Mouse (Mus musculus) left cerebral cortex, adult 9 months (tissue): Measurements from ENCODE around the gene Macrod2.

ENCODE experiments used
- DNase-seq, 2 experiments: peaks; one replicate each; pipeline ENCODE4 v3.0.0; 2022; ENCODE audit warnings: low spot score in 2 of 2

Macrod2 gene

DNA sequence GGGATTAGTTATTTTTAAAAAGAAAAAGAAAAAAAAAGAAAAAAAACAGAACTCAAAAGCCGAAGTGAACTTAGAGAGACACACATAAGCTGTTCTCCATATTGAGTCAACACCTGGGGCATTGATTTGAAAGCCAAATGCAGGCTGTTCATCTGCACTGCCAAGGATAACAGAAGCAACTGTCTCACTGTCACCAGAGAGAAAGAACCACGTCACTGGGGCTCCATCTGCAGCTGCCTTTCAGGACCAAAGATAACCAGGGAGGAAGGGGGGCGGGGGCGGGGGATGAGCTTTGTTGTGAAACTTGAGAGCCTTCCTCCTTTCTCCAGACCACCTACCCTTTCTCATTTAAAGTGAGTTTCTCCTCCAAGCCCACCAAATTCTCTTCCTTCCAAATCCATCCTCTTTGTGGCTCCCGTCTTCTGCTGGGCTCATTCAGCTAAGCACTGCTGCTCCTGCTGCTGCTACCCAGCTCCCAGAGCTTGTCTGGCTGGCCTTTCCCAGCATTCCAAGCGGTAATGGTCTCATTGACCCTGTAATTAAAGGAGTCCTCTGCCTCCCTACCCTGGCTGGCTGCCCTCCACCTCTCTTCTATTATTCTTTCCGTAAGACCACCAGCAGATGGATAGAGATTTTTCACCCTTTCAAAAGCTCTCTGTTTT, 1939.5 kb downstream of the Macrod2 start:
- DNase-seq: peak in 1 of 2 experiments; percentile 68

DNA sequence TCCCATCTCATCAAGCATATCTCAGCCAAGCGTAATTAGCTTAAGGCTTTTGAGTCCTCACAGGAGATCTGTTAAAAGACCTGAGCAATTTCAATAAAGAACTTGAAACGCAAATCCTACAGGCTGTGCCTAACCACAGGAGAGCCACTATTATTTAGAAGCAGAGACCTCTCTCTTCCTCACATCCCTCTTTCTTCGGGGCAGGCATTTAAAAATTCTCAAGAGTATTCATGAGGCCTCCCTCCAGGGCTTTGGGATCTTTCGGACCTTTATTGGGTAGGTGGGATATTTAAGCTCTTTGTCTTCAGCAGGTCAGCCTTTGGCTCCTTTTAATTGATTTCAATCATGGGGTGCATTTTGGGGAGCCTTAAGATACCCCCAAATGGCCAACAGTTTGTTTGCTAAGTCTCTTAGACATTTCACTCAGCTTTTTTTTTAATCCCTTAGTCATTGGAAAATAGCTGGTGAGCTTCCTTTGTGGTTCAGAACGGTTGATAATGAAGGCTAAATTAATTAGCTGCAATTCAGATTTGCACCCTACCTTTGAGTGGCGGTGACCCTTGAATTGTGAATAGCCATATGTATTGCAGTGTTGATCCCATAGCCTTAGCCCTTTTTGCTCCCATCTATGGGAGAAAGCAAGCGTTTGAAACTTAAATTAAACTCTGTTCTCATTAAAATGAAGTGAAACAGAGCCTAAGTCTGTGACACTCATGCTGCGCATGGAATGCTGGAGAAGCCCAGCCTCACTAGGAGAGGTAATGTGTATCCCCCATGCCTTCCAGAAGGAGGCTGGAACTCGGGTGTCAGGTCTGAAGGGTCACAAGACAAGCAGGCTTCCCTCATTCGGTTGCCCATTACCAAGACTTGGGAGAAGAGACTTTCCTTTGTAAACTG, 1940.2 kb downstream of the Macrod2 start:
- no peak for DNase-seq

DNA sequence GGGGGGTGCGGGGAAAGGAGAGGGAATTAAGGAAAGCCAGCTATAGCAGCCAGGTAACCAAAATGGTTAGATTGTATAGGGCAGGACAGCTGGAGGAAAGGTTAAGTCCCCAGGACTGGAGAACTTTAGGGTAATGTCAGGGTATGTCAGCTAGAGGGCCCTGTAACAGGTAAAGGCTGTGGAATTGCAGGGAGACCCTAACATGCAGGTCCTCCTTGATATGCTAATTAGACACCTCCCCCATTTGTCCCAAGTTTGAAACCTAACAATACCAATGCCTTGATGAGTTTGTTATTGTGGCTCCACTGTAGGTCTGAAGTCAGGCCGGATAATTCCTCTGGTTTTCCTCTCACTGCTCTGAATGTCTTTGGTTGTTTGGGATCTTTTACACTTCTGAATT, 1948.9 kb downstream of the Macrod2 start:
- no peak for DNase-seq

DNA sequence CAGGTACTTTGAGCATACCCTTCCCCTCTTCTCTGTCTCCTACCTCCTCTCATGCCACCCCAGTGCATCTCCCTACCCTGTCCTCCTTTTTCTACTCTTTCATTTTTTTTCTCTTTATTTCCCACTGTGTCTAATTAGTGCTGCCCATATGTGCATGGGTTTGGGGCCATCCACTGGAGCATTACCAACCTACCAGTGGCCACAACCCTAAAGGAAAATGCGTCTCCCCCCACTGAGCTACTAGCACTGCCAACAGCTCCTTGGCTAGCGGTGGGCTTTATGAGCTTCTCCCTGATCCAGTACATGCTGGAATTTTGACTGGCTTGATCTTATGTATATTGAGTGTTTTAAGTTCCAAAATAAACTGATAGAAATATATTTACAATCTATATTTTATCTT, 1949.6 kb downstream of the Macrod2 start:
- DNase-seq: no peak

DNA sequence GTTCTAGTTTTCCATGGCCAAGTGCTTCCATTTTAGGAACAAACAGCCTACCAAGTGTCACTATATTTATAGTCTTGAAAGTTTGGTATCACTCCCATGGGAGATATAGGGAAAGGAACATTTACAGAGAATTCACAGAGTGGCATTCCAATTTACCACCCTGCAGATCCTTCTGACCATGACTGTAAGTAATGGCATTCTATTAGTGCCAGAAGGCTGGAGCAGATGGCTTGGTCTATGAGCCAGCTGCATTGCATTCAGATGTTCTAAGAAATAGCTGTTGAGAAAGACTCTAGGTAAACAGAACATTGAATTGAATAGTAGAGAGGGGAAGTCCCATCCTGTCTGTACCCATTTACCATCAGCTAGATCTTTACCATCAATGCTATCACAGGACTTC, 1954.7 kb downstream of the Macrod2 start:
- DNase-seq: peak in 1 of 2 experiments; percentile 48

DNA sequence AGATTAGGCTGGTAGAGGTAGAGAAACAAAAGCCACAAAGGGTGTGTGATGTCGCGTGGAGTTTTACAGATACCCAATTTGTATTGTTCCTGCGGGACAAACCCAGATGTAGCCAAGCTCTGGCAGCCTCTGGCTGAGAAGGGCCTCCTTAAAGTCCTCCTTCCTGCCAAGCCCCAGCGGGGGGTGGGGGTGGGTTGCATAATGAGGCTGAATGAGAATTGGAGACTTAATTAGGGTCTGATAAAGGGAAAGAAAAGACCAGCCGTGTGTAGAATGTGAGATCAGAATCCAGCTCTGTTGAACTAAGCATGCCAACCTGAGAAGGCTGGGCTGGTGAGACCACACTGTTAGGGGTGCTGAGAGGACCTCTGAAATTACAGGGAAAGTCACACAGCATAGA, 1967.8 kb downstream of the Macrod2 start:
- DNase-seq: peak; percentile 5 to 21

DNA sequence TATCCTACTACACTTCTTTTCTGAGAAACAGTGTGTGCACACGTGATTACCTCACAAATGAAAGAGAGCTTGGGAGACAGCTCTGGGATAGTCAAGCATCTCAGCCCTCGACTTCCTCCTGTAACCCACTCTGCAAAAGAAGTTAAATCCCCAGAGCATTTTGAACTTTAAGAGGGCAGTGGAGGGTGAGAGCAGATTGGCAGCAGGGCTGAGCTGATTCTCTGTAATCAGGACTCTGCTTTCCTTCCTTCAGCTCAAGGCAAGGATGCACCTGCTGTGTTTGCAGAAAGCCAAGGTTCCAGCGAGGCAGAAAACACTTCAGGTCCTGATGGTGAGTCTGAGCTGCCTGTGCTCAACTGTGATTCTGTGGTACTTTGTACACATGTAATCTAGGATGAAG, 1978.9 kb downstream of the Macrod2 start:
- no peak for DNase-seq

DNA sequence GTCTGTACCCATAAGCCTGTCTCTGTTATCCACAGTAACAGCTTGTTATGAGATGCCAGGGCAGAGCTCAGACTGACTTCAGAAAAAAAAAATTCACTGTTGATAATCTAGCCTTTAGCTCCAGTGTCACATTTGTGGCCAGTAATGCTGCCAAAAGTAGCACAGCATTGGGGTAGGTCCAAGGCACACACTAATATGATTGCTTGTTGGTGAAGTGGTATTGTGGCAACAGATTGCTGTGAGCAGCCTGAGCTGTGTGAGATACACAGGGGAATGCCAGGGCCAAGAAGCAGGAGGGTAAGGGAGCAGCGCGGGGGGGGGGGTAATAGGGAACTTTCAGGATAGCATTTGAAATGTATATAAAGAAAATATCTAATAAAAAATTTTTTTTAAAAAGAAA, 1985.5 kb downstream of the Macrod2 start:
- DNase-seq: no peak

DNA sequence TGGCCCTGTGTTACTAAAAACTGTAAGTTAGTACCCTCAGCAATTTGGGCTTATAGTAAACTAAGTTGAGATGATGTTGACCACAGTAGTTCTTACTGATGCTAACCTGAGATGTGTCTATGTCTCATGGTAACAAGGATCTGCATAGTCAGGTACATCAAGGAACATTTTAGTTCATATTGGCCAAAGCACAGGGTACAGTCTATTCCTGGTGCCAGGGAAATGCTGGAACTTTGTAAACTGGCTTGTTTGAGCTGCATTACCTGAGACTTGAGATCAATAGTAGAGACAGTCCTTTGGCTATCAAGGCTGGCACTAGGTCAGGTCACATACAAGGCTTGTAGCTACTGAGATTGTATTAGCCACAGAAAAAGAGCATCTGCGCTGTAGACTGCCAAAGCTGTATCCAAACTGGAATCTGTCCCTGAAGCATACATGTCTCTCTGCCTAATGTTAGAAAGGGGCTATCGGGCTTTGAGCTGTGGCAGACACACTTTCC, 1986.0 kb downstream of the Macrod2 start:
- DNase-seq: no peak

DNA sequence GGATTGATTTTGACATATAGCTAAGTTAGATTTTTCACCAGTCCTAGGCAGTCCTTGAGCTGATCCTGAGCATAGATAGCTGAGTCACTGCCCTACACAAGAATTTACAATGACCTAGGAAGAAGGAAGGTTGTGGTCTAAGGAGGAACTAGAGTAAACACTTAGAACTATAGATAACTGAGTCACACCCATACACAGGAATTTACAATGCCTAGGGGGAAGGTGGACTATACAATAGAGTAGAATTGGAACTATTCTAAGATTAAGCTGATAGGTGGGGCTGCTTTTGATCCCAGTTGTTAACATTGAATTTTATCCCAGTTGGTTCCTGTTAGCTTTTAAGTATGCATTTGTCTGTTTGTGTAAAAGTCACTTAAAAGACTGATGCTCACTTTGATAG, 1998.4 kb downstream of the Macrod2 start:
- no peak for DNase-seq

DNA sequence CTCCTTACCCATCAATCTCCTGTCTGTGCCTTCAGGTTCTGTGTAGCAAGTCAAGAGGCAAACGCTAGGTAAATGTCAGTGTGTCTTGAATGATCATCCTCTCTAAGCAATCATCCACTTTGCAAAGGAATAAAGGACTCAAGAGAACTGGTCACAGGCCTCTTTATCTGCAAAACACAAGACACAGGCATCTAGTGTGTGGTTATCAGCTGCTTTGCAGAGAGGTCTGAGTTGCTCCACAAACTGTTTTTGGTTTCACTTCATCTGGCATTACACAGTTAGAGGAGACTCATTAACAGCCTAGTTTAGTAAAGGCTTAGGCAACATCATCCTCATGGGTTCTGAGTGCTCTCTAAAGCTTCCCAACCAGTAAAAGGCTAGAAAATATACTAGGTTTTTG, 2004.4 kb downstream of the Macrod2 start:
- DNase-seq: no peak

DNA sequence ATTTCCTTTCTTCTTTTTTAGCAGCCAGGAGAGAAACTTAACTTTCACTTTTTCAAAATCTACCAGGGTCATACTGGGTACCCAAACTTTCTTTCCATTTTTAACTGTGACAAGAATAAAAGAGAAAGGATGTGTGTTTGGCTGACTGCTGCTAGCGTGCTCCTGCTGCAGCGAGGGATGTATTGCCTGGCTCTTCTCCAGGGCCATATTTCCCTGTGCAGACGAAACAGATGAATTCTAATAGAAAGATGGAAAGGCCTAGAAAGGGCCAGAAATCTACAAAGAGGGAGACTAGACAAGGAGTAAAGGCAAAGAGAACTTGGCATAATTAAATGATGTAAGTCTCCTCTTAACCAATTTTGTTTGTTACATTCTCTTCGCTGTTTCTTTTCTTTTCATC, 2005.7 kb downstream of the Macrod2 start:
- DNase-seq: no peak

DNA sequence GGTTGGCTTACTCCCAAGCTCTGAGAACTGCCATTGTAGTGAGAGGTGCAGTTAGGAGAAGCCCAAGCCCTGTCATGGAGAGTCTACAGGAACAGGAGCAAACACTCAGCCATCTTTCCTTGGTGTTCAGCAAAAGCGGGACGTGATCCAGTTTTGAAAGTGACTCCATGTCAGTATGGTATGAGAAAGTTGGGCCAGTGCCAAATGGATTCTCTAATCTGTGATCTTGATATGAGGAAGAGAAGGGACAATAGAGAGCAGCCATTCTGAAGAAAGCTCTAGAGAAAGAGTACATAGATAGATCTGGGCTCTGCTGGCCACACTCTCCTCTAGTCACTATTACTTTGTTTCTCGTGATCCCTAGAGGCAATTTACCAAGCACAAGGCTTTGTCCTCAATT, 2006.2 kb downstream of the Macrod2 start:
- no peak for DNase-seq

DNA sequence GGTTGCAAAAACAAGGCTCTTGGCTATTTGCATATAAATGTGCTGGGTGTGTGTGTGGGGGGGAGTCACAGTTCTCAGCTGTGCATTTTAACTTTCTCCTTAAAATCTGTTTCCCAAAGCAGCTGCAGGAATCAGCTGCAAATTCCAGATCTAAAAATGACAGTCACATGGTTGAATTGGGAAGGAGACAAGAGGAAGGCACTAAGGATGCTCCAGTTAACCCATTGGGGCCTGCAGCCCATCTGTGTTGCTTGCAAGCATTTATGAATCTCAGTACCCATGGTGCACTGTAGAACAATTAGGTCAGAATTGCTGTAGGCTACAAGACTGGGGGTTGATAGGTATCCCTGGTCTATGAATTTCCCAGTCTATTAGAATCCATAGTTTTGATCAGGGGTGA, 2008.3 kb downstream of the Macrod2 start:
- peak; percentile 58 to 69 for DNase-seq

DNA sequence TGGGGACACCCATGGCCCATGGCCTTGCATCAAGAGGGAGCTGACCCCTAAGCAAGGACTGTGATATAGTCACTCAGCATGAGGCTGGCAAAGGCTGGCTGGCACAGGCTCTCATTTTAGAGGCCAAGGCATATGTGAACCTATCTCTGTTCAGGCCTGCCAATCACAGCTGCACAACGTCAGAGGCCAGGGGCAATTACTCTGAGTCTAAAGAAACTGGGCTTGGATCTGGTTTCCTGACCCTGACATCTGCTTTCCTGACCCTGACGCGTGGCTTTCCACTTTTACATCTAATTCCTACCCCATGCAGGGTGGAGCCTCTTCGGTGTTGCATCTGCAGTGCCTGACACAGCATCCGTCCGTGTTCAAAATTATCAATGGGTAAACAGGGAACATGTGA, 2009.2 kb downstream of the Macrod2 start:
- DNase-seq: no peak

DNA sequence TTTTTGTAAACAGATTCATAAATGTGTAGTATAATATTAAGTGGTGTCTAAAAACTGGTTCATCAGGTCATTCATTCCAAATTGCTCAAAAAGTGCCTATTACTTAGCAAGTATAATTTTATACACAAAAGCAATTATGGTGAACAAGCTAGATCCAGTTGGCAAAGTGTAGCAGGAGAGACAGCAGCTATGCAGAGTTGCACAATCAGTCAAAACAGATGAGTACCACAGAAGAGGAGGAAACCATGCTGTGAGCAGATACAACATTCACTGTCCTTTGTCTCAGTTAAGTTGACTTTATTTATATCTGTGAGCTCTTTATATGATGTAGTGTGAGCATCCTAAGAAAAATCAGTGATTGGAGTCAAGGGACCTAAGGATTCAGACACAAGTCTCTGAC, 2012.2 kb downstream of the Macrod2 start:
- DNase-seq: no peak

DNA sequence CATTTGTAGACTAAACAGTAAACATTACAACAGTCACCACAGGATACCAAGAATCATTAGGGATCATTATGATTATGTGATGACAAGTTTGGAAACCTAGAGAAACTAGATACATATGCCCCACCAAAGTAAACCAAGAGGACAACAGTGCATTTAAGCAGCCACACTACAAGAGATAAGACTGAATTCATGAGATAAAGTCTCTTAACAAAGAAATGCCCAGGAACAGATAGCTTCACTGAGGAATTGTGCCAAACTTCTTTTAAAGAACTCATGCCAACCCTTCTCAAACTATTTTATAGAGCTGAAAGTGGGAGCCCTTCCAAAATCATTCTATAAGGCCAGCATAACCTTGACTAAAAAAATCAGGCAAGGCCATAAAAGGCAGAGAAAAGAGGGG, 2015.0 kb downstream of the Macrod2 start:
- DNase-seq: no peak

DNA sequence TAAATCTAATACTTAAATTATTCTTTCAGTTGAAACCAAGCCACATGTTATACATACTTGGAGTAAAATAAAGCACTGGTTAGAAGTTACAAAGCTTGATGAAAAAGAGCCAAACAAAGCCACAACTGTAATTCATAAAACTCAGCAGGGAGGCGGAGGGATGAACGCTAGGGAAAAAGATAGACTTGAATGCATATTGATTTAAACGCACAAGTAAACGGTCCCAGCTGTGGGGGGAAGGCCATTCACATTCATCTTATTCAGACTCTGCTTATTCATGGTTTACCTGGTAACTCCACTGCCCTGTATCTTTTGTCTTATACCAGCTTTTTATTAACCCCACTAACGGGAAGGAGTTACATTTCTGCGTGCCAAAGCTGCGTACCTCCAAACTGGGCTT, 2038.0 kb downstream of the Macrod2 start:
- no peak for DNase-seq

DNA sequence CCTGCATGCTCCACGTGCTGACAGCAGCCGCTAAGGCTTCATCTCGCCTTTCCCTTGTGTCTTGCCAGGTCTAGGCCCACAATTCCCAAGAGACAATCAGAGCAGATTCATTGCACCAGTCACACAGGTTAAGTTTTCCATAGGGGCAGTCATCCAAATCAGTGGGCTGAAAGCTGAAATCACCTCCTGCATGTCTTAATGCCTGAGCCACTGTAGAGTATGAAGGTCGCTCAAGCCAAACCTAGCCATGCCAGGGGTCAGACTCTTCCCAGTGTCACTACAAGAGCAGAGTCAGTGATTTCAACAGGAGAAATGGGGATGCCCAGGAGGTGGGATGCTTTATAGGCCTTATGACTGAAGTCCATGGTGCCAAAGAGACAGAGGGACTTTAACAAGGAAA, 2039.6 kb downstream of the Macrod2 start:
- no peak for DNase-seq

DNA sequence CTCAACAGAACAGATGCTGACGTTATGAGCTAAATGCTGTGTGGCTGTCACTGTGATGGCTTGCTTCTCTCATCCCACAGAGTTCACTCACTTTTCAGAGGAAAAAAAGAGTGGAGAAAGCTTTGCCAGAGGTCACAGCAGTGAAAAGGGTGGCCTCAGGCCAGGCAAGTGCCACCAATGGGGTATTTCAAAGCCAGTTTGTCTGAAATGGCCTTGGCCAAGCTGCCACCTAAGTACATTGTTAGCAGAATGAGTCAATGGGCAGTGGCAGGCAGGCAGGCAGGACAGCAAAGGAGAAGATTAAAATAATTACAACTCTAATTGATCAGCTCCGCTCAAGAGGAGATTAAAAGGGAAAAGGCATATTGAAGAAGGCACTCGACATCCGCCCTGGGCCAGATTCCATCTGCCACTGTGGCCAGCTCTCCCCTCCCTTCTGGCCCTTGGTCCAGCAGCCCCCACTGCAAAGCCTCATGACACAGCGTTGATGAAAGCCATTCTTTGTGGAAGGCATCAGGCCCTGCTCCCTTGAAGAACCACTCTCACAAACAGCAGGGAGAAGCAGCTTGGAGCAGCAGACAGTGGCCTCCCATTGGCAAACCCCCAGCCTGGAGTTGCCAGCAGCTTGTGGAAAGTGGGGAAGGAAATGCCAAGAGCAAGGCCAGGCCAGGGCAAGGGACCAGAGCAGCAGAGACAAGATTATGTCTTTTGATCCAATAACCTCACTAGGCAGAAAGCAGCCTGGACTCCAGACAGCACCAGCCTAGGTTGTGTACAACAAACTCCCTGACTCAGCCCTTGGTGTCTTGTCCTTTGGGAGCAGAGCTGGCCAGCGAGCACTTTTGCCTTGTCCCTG, 2042.7 kb downstream of the Macrod2 start:
- DNase-seq: peak; percentile 25 to 56
